Mouse (Mus musculus): ENCODE measurements around the gene Trmt2a.

The Trmt2a gene

GRCm38 (mm10) chr16:18231047-18231446, 17.4 kb upstream of the Trmt2a start:
- no peak for DNase-seq (ENCODE audit: low spot score in 2 of 2)

DNA sequence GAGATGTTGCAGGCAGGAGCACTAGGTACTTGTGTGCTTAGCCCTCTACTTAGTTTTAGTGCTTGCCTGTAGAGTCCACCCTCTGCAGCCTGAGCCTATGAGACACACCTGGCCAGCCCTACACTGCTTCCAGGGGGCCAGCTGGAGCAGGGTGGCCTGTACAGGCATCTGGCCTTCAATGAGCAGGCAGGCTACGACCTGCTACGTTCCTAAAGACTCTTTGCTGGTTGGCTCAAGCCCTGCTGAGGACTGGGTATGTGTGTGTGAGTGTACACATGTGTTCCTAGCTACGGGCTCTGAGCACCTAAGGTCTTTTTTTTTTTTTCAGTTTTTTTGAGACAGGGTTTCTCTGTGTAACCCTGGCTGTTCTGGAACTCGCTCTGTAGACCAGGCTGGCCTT, 17.0 kb upstream of the Trmt2a start:
- no peak for DNase-seq (ENCODE audit: low spot score in 2 of 2)

DNA sequence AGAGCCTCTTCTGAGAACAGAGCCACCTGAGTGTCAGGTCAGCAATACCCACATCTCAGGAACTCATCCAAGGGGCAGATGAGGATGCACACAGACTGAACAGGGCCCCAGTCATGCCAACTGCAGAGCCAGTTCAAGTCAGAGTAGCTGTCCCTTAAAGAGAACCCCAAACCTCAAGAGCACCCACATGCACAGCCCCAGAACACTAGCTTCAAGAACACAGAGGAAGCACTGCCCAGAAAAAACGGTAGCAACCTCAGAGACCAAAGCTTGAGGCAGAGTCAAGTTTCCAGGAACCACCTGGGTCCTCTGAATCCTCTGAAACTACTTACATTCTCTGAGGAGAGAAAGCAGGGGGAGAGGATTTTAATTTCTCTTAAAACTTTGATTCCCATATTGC, 15.0 kb upstream of the Trmt2a start:
- DNase-seq (ENCODE audit: low spot score in 2 of 2) = no peak

DNA sequence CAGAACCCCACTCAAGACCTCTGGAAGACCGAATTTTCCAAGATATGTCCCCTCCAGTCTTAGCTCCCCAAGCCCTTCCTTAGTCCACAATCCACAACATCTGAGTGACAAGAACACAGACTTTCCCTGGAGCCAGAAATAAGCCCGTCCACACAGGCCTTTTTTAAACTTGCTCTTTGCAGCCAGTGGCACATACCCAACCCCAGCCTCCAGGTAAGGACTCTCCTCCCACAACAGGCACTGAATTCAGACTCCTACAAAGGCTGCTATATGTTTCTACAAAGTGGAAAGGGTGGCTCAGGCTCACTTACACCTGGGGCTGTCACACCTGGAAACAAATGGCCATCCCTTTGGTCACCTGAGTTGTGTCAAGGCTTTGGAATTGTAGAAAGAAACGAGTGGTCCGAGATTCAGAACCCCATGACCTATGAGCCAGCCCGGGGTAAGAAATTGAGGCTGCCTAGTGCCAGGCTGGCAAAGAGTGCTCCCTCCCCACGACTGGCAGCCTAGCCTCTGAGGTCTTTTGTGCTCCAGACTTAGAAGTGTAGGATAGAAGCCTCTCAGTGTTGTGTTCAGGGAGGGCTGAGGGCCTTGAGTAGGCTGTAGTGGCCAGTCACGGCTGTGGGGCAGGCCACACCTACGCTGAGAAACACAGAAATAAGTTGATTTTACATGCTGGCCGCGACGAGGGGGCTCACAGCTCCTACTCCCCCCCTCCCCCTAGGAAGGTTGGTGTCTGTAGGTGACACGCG, 14.4 kb upstream of the Trmt2a start:
- DNase-seq (ENCODE audit: low spot score in 2 of 2) = no peak

DNA sequence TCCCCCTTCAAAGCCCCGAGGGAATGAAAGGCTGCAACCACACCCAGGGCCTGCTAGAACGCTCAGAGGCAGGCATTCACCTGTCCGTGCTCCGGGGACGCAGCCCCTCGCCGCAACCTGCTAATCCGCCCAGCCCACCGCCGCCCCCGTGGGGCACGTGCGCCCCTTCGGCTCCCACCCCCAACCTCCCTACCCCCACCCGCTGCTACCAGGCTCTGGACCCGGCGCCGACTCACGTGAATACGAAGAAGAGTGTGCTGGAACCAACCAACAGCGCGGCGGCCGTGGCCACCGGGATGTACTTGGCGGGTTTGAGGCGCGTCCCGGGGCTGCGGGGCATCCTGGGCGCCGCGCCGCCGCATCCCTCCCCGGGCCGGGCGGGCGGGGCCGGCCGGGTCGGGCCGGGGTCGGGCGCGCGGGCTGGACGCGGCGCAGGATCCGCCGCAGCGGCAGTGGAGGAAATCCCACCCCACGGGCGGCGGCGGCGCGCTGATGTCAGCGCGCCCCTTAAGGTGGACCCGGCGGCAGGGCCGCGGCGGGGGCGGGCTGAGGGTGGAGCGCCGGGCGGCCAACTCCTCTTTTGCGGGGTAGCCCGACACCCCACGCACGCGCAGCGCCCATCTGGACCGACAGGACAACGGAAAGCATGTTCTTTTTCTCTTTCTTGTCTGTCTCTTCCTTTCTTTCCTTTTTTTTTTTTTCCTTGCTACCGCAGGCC, 13.6 kb upstream of the Trmt2a start, which contains the start of gene Zdhhc8:
Gene Zdhhc8, minus strand, starts transcription at position 466 of the 718 bp plus-strand sequence.
- DNase-seq (ENCODE audit: low spot score in 2 of 2) = peak in 1 of 2 experiments; percentile 82

GRCm38 (mm10) chr16:18235389-18236065, 13.0 kb upstream of the Trmt2a start:
- DNase-seq (ENCODE audit: low spot score in 2 of 2) = peak in 1 of 2 experiments; percentile 69

DNA sequence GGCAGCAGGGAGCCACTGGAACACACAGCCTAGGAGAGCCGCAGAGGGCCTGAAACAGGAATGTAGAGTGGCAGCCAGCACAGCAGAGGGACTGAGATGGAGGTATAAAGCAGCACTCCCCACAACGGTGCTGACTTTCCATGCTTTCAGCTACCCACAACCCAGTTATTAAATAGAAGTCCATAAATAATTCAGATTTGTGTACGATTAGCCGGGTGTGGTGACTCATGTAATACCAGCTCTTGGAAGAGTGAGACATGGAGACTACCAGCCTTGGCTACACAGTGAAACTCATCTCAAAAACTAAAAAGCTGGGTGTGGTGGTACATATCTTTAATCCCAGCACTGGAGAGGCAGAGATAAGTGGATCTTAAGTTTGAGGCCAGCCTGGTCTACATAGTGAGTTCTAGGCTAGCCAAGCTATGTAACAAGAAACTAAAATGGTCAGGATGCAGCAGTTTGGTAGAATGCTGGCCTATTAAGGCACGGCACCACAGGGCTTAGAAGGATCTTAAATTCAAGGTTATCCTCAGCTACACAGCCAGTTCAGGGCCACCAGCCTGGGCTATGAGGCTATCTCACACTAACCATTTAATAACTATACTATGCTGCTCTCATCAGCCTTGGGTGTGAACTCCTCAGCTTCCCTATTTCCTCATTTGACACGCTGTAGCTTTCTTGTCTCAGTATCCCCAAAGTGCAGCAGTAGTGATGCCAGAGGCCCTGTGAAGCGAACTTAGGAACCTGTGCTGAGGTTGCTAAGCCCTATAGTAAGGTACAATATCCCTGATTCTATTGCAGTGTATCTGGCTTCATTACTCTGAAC, 11.6 kb upstream of the Trmt2a start:
- DNase-seq (ENCODE audit: low spot score in 2 of 2) = no peak

GRCm38 (mm10) chr16:18241581-18241980, 6.9 kb upstream of the Trmt2a start:
- no peak for DNase-seq (ENCODE audit: low spot score in 2 of 2)

DNA sequence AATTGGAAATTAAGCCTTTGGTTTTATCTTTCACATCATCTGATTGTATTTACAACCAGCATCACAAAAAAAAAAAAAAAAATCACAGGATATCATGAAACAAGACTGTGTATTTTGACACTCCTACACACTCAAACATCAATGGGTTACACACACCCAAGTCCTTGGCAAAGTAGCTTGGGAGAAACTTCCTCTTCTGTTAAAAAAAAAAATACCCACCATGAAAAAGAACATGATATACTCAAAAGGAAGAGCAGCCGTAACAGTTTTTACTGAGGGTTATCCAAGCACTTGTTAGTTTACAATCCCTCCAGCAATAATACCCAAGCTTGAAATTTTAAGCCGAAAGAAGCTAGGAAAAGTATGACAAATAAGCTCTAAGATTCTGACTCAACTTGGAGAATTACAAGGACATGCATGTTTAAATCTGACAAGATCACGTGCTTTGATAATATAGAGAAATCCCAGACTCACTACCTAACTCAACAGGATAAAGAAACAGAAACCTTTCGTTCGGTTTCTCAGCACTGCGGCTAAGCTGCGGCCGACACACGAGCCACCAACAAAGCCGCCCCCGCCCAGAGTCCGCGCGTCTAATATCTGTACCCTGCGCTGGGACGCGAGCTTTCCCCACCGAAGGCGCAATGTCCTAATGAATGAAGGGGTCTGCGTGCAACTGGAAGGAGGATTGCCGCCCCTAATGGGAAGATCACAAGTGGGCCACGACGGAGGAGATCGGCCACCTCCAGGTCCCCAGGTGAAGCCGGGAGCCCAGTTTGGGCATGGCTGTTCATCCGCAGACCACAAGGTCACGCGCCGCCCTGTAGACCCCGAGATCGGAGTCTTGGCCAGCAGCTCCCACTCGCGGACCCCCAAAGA, 719 bp upstream of the Trmt2a start:
- no peak for DNase-seq (ENCODE audit: low spot score in 2 of 2)

- peak in 1 of 2 experiments; percentile 52 for DNase-seq (ENCODE audit: low spot score in 2 of 2)
Measured at GRCm38 (mm10) chr16:18249364-18249967, 987 bp downstream of the Trmt2a start.

DNA sequence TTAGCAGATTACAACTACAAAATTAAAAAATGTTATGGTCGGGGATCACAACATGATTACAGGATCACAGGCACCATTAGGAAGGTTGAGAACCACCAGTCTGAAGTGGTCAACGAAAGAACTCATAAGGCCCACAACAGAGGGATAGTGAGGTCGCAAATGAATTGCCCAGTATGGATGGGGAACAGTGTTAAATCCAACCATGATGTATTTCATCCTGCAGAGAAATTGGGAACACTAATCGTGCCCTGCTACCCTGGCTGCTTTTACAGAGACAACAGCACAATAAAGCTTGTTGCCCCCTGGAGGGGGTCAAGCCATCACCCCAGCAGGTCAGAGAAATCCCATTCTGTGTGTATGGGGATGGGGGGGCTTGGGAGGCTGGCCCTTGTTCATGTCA, 1.8 kb downstream of the Trmt2a start:
- DNase-seq (ENCODE audit: low spot score in 2 of 2) = no peak

DNA sequence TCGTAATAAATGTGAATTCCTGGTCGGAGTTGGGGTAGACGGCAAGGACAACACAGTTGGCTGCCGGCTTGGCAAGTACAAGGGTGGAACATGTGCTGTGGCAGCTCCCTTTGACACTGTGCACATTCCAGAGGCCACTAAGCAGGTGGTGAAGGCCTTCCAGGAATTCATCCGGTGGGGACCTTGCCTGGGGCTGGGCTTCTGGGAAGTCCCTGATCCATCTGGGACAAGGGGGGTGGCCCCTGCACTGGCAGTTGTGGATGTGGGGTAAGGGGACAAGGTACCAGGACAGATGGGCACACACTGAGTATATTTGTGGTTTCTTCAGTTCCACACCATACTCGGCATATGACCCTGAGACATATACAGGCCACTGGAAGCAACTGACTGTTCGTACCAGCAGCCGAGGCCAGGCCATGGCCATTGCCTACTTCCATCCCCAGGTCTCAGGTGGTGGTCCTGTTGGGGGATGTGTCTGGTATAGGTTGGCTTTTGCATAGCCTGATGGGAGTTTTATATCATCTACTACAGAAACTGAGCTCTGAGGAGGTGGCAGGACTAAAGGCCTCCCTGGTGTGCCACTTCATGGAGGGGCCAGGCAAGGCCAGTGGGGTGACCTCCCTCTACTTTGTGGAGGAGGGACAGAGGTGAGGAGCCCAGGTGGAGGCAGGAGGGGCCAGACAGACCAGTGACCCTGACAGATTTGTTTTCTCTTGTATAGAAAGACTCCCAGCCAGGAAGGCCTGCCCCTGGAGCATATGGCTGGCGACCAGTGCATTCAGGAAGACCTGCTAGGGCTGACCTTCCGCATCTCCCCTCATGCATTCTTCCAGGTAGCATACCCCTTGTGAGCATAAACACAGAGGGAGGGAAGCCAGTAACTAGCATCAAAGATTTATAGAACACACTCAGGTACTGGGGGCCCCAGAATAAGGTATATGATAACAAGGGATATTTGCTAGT, 2.6 kb downstream of the Trmt2a start:
- no peak for DNase-seq (ENCODE audit: low spot score in 2 of 2)

GRCm38 (mm10) chr16:18252736-18253135, 4.3 kb downstream of the Trmt2a start:
- DNase-seq (ENCODE audit: low spot score in 2 of 2) = no peak

DNA sequence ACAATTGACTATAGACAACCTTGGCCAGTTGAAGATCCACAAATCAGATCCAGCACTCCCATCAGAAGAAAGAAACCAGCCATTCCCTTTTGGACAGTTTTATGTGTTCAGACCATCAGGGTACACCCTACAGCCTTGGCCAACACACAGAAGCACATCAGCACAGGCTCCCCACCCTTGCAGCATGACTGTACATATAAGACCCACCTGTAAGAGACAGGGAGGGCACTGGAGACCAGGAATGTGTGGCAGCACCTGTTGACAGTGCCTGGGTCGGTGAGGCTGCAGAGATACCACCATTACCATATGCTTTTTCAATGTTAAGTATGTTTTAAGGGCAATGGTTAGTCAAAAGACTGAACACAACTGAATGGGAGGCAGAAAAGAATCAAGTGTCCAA, 5.4 kb downstream of the Trmt2a start:
- DNase-seq (ENCODE audit: low spot score in 2 of 2) = no peak

DNA sequence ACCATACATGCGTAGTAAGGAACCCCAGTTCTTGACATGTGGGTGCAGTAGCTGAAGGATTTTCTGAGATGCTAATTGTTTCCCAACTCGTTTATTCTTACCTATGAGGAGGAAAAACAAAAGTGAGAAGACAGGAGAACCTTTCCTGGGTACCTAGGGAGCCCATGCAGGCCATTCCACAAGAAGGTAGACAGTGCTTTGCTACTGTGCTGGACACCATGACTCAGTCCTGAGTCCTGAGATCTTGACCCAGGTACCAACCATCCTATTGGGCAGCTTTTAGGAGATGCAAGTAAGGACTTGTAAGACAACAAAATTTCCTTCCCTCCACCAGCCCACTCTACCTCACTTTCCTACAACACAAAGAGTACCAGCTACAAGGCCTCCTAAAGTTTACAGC, 9.7 kb downstream of the Trmt2a start, which contains the start of gene Gm49776:
Gene Gm49776, minus strand, starts transcription at position 101 of the 400 bp plus-strand sequence.
- no peak for DNase-seq (ENCODE audit: low spot score in 2 of 2)

DNA sequence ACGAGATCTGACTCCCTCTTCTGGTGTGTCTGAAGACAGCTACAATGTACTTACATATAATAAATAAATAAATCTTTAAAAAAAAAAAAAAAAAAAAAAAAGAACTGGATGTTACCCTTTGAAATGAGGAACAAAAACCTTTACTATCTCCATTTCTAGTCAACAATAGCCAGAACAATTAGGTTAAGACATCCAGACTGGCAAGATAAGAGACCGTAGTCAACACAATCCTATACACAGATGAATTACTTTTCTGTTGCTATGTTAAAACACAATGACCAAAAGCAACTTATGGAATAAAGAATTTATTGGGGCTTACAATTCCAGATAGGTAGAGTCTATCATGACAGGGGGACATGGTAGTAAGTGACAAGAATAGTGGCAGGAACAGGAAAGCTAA, 16.5 kb downstream of the Trmt2a start:
- no peak for DNase-seq (ENCODE audit: low spot score in 2 of 2)

DNA sequence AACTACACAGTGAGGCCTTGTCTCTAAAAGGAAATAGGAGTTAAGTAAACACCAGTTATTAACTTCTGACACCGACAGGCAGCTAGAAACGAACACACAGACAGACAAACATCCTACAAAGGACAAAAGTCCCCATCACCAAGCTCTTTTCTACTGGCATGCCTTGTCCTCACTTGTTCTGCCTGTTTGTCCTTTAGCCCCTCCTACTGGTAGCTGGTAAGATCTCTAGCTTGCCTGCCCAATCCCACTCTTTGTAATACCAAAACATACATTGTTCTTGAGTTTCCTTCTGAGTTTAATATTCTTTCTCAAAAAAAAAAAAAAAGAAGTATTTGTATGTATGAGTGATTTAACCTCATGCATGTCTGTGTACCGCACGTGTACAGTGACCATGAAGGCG, 19.7 kb downstream of the Trmt2a start:
- DNase-seq (ENCODE audit: low spot score in 2 of 2) = no peak

DNA sequence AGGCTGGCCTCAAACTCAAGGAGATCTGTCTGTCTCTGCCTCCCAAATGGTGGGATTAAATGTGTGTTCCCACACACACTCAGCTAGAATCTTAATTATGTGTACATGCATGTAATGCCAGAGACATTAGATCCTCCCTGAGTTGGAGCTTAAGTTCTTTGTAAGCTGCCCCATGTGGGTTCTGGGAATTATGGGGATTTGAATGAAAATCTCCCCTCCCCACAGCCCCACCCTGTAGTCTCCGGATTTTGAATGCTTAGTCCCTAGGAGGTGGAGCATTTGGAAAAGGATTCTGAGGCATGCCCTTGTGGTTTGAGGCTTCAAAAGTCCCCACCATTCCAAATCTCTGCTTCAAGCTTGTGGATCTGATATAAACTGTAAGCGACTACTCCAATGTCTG, 26.7 kb downstream of the Trmt2a start:
- DNase-seq (ENCODE audit: low spot score in 2 of 2) = no peak

- no peak for DNase-seq (ENCODE audit: low spot score in 2 of 2)
Measured at GRCm38 (mm10) chr16:18288166-18288565, 39.7 kb downstream of the Trmt2a start.

Data from frontal cortex, postnatal 10 days (tissue).